Mouse (Mus musculus) stomach, postnatal 0 days (tissue): ENCODE results near the gene A730071L15Rik. TPM values are rescaled to one million over a fixed set of nuclear protein-coding genes. Genes with fewer than 3 reads are reported as not detected.

ENCODE experiments used
- ATAC-seq: fragments of 200-750 bp; cut with Nextera tagmentation; 2 replicates; pipeline ENCODE4 v1.8.0; 2017; ENCODE audit not compliant: low FRiP score, low TSS enrichment
- DNase-seq: peaks from one replicate; pipeline ENCODE4 v3.0.0-alpha.2; 2016; ENCODE audit warnings: low spot score
- H3K27ac ChIP-seq: fragments of 300-500 bp; sonication (generic); replicated peaks from 2 replicates; pipeline ENCODE4 v1.5.1; 2014; ENCODE audit warnings: mild to moderate bottlenecking, control low read depth
- H3K27me3 ChIP-seq: fragments of 300-500 bp; sonication (generic); 2 replicates; pipeline ENCODE4 v1.6.1; 2014; ENCODE audit warnings: low read length; ENCODE audit not compliant: control insufficient read depth, insufficient read depth
- H3K36me3 ChIP-seq: fragments of 300-500 bp; sonication (generic); 2 replicates; pipeline ENCODE4 v1.6.1; 2014; ENCODE audit warnings: low read length, mixed read lengths; ENCODE audit not compliant: control insufficient read depth, insufficient read depth
- H3K4me1 ChIP-seq: fragments of 300-500 bp; sonication (generic); replicated peaks from 2 replicates; pipeline ENCODE4 v1.6.1; 2014; ENCODE audit warnings: antibody characterized with exemption; ENCODE audit not compliant: control insufficient read depth, insufficient read depth
- H3K4me2 ChIP-seq: fragments of 300-500 bp; sonication (generic); replicated peaks from 2 replicates; pipeline ENCODE4 v1.6.1; 2014; ENCODE audit warnings: low read depth, mild to moderate bottlenecking, control low read depth, moderate library complexity
- H3K4me3 ChIP-seq: fragments of 300-500 bp; sonication (generic); 2 replicates; pipeline ENCODE4 v1.5.1; 2014; ENCODE audit warnings: low read depth, low read length, control low read depth
- H3K9ac ChIP-seq: fragments of 300-500 bp; sonication (generic); 2 replicates; pipeline ENCODE4 v1.6.1; 2014; ENCODE audit warnings: mild to moderate bottlenecking, low read length, control low read depth, mixed read lengths
- H3K9me3 ChIP-seq: fragments of 300-500 bp; sonication (generic); 2 replicates; pipeline ENCODE4 v1.6.1; 2016; ENCODE audit warnings: low read length; ENCODE audit not compliant: control insufficient read depth
- CTCF ChIP-seq: IDR thresholded peaks from 2 replicates; pipeline ENCODE4 v1.5.1; 2016; ENCODE audit warnings: antibody characterized with exemption, low read depth, mild to moderate bottlenecking, moderate library complexity
- EP300 ChIP-seq: optimal IDR thresholded peaks from 2 replicates; pipeline ENCODE3; 2016; ENCODE audit warnings: antibody characterized with exemption
- WGBS: fragments of 180-500 bp; shearing (Covaris S2); extraction: QIAGEN DNeasy Blood & Tissue Kit; methylation state at CpG from one replicate; pipeline ENCODE4 v1.1.7; 2014; 5-methylcytosine and 5-hydroxymethylcytosine counted together
- polyA plus RNA-seq: library from polyadenylated mRNA; unstranded; fragments of >200 nt; fragmentation: Nextera tagmentation; extraction: Ambion mirVana; gene quantifications from 2 replicates; pipeline ENCODE4 v1.2.1, GENCODE M21; 2015

A730071L15Rik gene
- polyA plus RNA-seq, 1 experiment from 2014 or later: 0.27 TPM

DNA sequence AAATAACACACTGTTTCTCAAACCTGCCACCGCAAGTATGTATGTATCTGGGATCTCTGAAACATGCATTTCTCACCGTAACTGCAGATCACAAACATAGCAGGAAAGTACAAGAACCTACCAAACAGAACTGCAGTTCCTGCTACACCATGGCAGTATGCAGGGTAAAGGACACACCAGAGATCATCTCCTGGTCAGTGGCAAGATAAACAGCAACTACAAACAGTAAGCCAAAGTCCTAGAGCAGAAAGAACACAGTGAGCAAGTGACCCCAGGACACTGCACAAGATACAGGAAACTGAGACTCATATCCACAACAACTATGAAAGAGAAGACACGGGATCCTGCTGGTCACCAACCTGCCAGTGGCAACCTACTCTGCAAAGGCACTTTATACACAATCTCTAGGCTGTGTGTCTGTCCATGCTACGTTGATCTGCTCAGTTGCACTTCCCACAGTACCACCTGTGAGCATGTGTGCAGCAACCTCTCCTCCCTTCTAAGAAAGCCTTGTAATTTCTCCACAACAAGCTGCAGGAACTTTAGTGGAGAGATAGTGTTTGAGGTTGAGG, 40.0 kb upstream of the A730071L15Rik start:
- 86% methylated on average over 4 of the region's 4 CpGs for WGBS
- Histone ChIP-seq H3K4me3 (no peak overlapping the region), H3K27me3 (no peaks in the 10 kb centered on the region), H3K9ac (no peak overlapping the region), H3K4me2 (no peak overlapping the region), H3K36me3 (no peaks in the 10 kb centered on the region), H3K27ac (no peak overlapping the region), H3K9me3 (no peaks in the 10 kb centered on the region), H3K4me1 (no peaks in the 10 kb centered on the region)
- ATAC-seq (no peak), DNase-seq (no peak)
- TF ChIP-seq EP300 (no peak), CTCF (no peak)

GRCm38 (mm10) chr11:6160663-6161271, 39.1 kb upstream of the A730071L15Rik start:
- Histone ChIP-seq H3K9ac (no peak overlapping the region), H3K4me1 (no peaks in the 10 kb centered on the region), H3K27ac (no peak overlapping the region), H3K36me3 (no peaks in the 10 kb centered on the region), H3K4me3 (no peak overlapping the region), H3K9me3 (no peaks in the 10 kb centered on the region), H3K4me2 (no peak overlapping the region), H3K27me3 (no peaks in the 10 kb centered on the region)
- 66% methylated on average over 3 of the region's 3 CpGs for WGBS
- ATAC-seq (no peak), DNase-seq (no peak)
- TF ChIP-seq CTCF: no peak
- TF ChIP-seq EP300: no peak

DNA sequence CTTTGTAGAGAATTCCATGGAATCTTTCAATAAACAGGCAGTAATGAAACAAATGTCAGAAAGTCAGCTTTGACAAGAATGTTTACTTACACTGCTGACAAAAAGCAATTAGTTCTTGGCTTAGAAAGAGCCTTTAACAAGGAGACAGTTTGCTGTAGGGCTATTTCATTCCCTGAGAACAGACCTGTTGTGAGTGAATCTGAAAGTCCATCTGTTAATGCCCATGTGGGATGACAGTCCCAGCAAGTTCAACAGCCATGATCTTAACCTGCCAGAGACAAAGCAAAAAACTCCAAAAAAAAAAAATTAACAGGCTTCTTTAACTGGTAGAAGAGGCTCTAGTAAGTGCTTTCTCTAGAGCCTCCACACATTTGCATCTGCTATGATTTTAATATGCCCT, 38.3 kb upstream of the A730071L15Rik start:
- H3K9ac ChIP-seq: no peak overlapping the region
- ATAC-seq (no peak), DNase-seq (no peak)
- H3K36me3 ChIP-seq: no peaks in the 10 kb centered on the region
- H3K4me3 ChIP-seq: no peak overlapping the region
- H3K4me1 ChIP-seq: no peaks in the 10 kb centered on the region
- TF ChIP-seq EP300 (no peak), CTCF (no peak)
- no peaks in the 10 kb centered on the region for H3K27me3 ChIP-seq
- H3K9me3 ChIP-seq: no peaks in the 10 kb centered on the region
- no peak overlapping the region for H3K4me2 ChIP-seq
- H3K27ac ChIP-seq: no peak overlapping the region

DNA sequence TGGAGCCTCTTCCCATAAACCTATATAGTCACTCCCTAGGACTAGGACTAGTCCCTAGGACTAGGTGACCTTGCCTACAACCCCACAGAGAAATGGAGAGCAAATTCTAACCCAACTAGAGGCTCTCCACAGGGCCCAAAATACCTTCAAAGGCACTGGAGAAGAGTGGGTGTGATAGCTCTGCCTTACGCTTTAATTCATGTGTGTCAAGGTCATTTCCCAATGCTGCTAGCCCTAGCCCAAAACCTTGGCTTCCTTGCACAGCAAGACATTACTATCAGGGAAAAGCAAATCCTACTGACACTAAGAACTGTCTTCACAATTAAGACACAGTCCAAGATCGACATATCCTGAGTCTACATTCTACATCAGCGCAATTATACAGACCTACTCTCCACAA, 36.8 kb upstream of the A730071L15Rik start:
- Histone ChIP-seq H3K4me2 (no peak overlapping the region), H3K9me3 (no peaks in the 10 kb centered on the region), H3K4me1 (no peaks in the 10 kb centered on the region), H3K4me3 (no peak overlapping the region), H3K9ac (no peak overlapping the region), H3K27ac (no peak overlapping the region), H3K27me3 (no peaks in the 10 kb centered on the region), H3K36me3 (no peaks in the 10 kb centered on the region)
- WGBS: 96% methylated on average over 3 of the region's 3 CpGs
- no peak for ATAC-seq
- no peak for TF ChIP-seq EP300
- TF ChIP-seq CTCF: no peak
- no peak for DNase-seq

DNA sequence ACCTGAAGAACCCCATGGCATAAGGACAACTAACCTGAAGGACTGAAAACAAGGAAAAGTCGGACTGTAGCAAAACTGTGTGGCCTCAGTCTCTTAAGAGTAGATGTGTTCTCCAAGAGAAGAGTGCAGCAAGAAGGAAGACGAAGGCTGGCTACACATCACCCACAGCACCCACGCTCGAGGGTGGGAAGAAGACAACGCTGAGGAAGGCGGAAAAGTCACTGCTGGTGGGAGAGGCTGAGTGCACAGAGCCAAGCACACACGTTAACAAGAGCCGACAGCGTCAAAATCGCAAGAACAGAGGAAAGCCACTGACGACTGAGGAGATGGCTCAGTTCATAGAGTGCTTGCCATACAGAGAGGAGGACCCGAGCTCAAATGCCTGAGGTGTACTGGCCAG, 36.1 kb upstream of the A730071L15Rik start:
- H3K9me3 ChIP-seq: no peaks in the 10 kb centered on the region
- H3K4me3 ChIP-seq: no peak overlapping the region
- no peaks in the 10 kb centered on the region for H3K36me3 ChIP-seq
- no peak for ATAC-seq
- TF ChIP-seq EP300: no peak
- H3K4me1 ChIP-seq: no peaks in the 10 kb centered on the region
- no peak overlapping the region for H3K27ac ChIP-seq
- WGBS: 88% methylated on average over 12 of the region's 12 CpGs
- no peak overlapping the region for H3K9ac ChIP-seq
- H3K27me3 ChIP-seq: no peaks in the 10 kb centered on the region
- H3K4me2 ChIP-seq: no peak overlapping the region
- no peak for DNase-seq

- WGBS: 90% methylated on average over 7 of the region's 7 CpGs
- H3K27me3 ChIP-seq: no peaks in the 10 kb centered on the region
- TF ChIP-seq EP300 (no peak), CTCF (no peak)
- no peak overlapping the region for H3K27ac ChIP-seq
- no peak for DNase-seq
- ATAC-seq: no peak
- no peak overlapping the region for H3K4me3 ChIP-seq
- H3K36me3 ChIP-seq: no peaks in the 10 kb centered on the region
- H3K9ac ChIP-seq: no peak overlapping the region
- no peaks in the 10 kb centered on the region for H3K9me3 ChIP-seq
- H3K4me1 ChIP-seq: no peaks in the 10 kb centered on the region
- H3K4me2 ChIP-seq: no peak overlapping the region
Measured at GRCm38 (mm10) chr11:6164781-6165180, 35.0 kb upstream of the A730071L15Rik start.
